Mouse (Mus musculus) liver, postnatal 0 days (tissue): ENCODE data around the gene Bank1.

Experiments
- CTCF ChIP-seq: sonication (generic); IDR thresholded peaks from 2 replicates; pipeline ENCODE4 v1.5.1; 2016; ENCODE audit warnings: antibody characterized with exemption, low read depth
- EP300 ChIP-seq: IDR thresholded peaks from 2 replicates; pipeline ENCODE4 v1.6.1; 2016; ENCODE audit warnings: antibody characterized with exemption, low read depth, mild to moderate bottlenecking

- TF ChIP-seq CTCF (no peak), EP300 (no peak)
Observed at GRCm38 (mm10) chr3:136166671-136167070, 159.2 kb downstream of the Bank1 start.
